Mouse (Mus musculus) neural tube, embryonic 15.5 days (tissue): ENCODE results near the gene Igfbp5. TPM values are rescaled to one million over a fixed set of nuclear protein-coding genes. Genes with fewer than 3 reads are reported as not detected.

Experiments used
- ATAC-seq: fragments of 200-750 bp; cut with Nextera tagmentation; 2 replicates; pipeline ENCODE4 v1.8.0; 2017; ENCODE audit warnings: mild to moderate bottlenecking, moderate TSS enrichment, moderate library complexity; ENCODE audit not compliant: low FRiP score
- H3K27ac ChIP-seq: fragments of 300-500 bp; sonication (generic); replicated peaks from 2 replicates; pipeline ENCODE4 v1.5.1; 2015; ENCODE audit warnings: mild to moderate bottlenecking, inconsistent platforms
- H3K27me3 ChIP-seq: fragments of 300-500 bp; sonication (generic); replicated peaks from 2 replicates; pipeline ENCODE4 v1.6.1; 2015; ENCODE audit warnings: inconsistent platforms
- H3K36me3 ChIP-seq: fragments of 300-500 bp; sonication (generic); 2 replicates; pipeline ENCODE4 v1.6.1; 2015; ENCODE audit warnings: inconsistent platforms
- H3K4me1 ChIP-seq: fragments of 300-500 bp; sonication (generic); 2 replicates; pipeline ENCODE4 v1.6.1; 2015; ENCODE audit warnings: inconsistent platforms
- H3K4me2 ChIP-seq: fragments of 300-500 bp; sonication (generic); 2 replicates; pipeline ENCODE4 v1.6.1; 2015; ENCODE audit warnings: inconsistent platforms, mild to moderate bottlenecking, moderate library complexity
- H3K4me3 ChIP-seq: fragments of 300-500 bp; sonication (generic); replicated peaks from 2 replicates; pipeline ENCODE4 v1.5.1; 2015; ENCODE audit warnings: mild to moderate bottlenecking, inconsistent platforms
- H3K9ac ChIP-seq: fragments of 300-500 bp; sonication (generic); replicated peaks from 2 replicates; pipeline ENCODE4 v1.6.1; 2015; ENCODE audit warnings: mild to moderate bottlenecking, inconsistent platforms
- H3K9me3 ChIP-seq: fragments of 300-500 bp; sonication (generic); replicated peaks from 2 replicates; pipeline ENCODE4 v1.6.1; 2016; ENCODE audit warnings: inconsistent platforms
- WGBS: fragments of 180-500 bp; shearing (Covaris S2); methylation state at CpG from one replicate; pipeline ENCODE4 v1.1.7; 2015; ENCODE audit warnings: mixed read lengths; 5-methylcytosine and 5-hydroxymethylcytosine counted together
- polyA plus RNA-seq: library from polyadenylated mRNA; unstranded; fragments of >200 nt; fragmentation: Nextera tagmentation; extraction: Ambion mirVana; gene quantifications from 2 replicates; pipeline ENCODE4 v1.2.1, GENCODE M21; 2015

Gene Igfbp5
- polyA plus RNA-seq, 1 experiment from 2014 or later: 102 TPM

DNA sequence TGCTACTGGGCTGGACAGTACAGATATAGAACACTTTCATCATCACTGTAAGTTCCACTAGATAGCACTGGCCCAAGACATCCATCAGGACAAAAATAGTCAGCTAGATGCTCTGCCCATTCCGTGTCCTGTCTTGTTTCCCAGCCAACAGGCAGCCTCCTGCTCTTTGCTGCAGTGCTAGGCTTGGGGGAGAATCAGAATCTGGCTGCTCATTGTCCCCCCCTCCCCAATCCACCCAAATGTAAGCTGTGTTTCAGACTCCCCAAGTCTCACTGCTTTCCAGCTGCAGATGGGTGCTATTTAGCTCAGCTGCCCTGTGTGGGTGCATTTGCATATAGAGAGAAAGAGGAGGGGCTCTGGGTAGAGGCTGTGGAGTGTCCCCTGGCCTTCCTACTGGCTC lies 7.3 kb downstream of the Igfbp5 start:
- WGBS: 26% methylated on average over 1 of the region's 1 CpGs
- Histone ChIP-seq H3K4me2 (no peak overlapping the region), H3K27ac (no peak overlapping the region), H3K9me3 (no peaks in the 10 kb centered on the region), H3K27me3 (no peaks in the 10 kb centered on the region), H3K9ac (no peak overlapping the region), H3K36me3 (no peaks in the 10 kb centered on the region), H3K4me3 (no peak overlapping the region), H3K4me1 (peaks cover 45% of the 10 kb centered on the region)
- no peak for ATAC-seq

DNA sequence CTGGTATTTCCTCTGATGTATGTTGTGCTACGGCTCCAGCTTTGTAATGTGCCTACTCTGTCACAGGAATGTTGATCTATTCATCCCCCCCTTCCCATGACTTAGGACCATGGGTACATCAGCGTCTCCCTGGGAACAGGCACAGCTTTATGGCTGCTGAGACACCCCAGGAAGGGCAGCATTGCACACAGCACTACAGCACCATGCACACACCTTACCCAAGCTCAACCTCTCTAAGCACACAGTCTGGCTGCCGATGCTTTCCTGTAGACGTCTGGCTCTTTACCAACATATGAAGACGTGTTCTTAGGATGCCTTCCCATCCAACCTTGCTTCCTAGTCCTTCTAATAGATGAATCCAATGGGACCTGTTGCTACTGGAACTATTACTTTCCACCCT lies 8.3 kb downstream of the Igfbp5 start:
- H3K9me3 ChIP-seq: no peaks in the 10 kb centered on the region
- H3K4me2 ChIP-seq: peak overlapping the region; percentile 31
- no peaks in the 10 kb centered on the region for H3K27me3 ChIP-seq
- H3K27ac ChIP-seq: peak overlapping the region; percentile 46; the same call in 1 of the 2 replicates
- 46% methylated on average over 5 of the region's 5 CpGs for WGBS
- H3K9ac ChIP-seq: no peak overlapping the region
- no peaks in the 10 kb centered on the region for H3K36me3 ChIP-seq
- no peak for ATAC-seq
- H3K4me3 ChIP-seq: no peak overlapping the region
- peaks cover 40% of the 10 kb centered on the region for H3K4me1 ChIP-seq

GRCm38 (mm10) chr1:72865900-72866299 lies 8.8 kb downstream of the Igfbp5 start:
- H3K9ac ChIP-seq: no peak overlapping the region
- no peak overlapping the region for H3K4me3 ChIP-seq
- ATAC-seq: peak; percentile 52
- peak overlapping the region; percentile 33; the same call in 1 of the 2 replicates for H3K27ac ChIP-seq
- no peaks in the 10 kb centered on the region for H3K27me3 ChIP-seq
- H3K4me2 ChIP-seq: peak overlapping the region; percentile 31
- H3K4me1 ChIP-seq: peaks cover 35% of the 10 kb centered on the region
- WGBS: 6% methylated on average over 6 of the region's 6 CpGs
- no peaks in the 10 kb centered on the region for H3K9me3 ChIP-seq
- no peaks in the 10 kb centered on the region for H3K36me3 ChIP-seq

DNA sequence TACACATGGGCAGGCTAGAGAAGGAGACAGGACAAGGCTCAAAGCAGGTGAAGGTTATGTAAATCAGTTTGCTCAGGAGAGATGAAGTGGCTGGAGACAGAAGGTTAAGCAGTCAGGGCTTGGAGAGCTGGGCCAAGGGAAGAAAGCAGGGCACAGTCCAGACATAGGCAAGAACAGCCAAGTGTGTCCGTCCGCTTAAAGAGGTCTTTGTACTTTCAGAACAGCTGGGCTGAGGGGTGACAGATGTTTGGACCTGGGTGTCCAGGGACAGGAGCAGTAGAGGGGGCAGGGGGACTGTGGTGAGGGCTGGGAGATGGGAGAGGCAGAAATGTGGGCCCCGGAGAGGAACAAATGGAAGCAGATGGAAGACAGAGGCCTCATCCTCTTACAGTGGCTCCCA lies 10.4 kb downstream of the Igfbp5 start:
- no peak overlapping the region for H3K4me3 ChIP-seq
- no peak for ATAC-seq
- WGBS: 75% methylated on average over 3 of the region's 3 CpGs
- 0 out of 2 replicates have a peak, but pooled peaks cover 4% of the 10 kb centered on the region for H3K36me3 ChIP-seq
- H3K27ac ChIP-seq: no peak overlapping the region
- H3K4me1 ChIP-seq: peaks cover 22% of the 10 kb centered on the region
- no peaks in the 10 kb centered on the region for H3K27me3 ChIP-seq
- H3K4me2 ChIP-seq: no peak overlapping the region
- H3K9me3 ChIP-seq: no peaks in the 10 kb centered on the region
- H3K9ac ChIP-seq: no peak overlapping the region

GRCm38 (mm10) chr1:72863692-72864091 lies 11.0 kb downstream of the Igfbp5 start:
- Histone ChIP-seq H3K4me2 (no peak overlapping the region), H3K36me3 (0 out of 2 replicates have a peak, but pooled peaks cover 4% of the 10 kb centered on the region), H3K9ac (no peak overlapping the region), H3K4me1 (peaks cover 23% of the 10 kb centered on the region), H3K9me3 (no peaks in the 10 kb centered on the region), H3K27me3 (no peaks in the 10 kb centered on the region), H3K27ac (no peak overlapping the region), H3K4me3 (no peak overlapping the region)
- WGBS: 87% methylated on average over 8 of the region's 8 CpGs
- no peak for ATAC-seq

GRCm38 (mm10) chr1:72862248-72862647 lies 12.4 kb downstream of the Igfbp5 start:
- 0 out of 2 replicates have a peak, but pooled peaks cover 4% of the 10 kb centered on the region for H3K36me3 ChIP-seq
- H3K27ac ChIP-seq: no peak overlapping the region
- H3K27me3 ChIP-seq: no peaks in the 10 kb centered on the region
- H3K9ac ChIP-seq: no peak overlapping the region
- no peak overlapping the region for H3K4me2 ChIP-seq
- H3K9me3 ChIP-seq: no peaks in the 10 kb centered on the region
- no peak for ATAC-seq
- H3K4me1 ChIP-seq: peaks cover 22% of the 10 kb centered on the region
- WGBS: 90% methylated on average over 21 of the region's 21 CpGs
- no peak overlapping the region for H3K4me3 ChIP-seq

GRCm38 (mm10) chr1:72861702-72862101 lies 13.0 kb downstream of the Igfbp5 start:
- Histone ChIP-seq H3K4me3 (no peak overlapping the region), H3K36me3 (0 out of 2 replicates have a peak, but pooled peaks cover 4% of the 10 kb centered on the region), H3K27me3 (no peaks in the 10 kb centered on the region), H3K4me2 (no peak overlapping the region), H3K9me3 (no peaks in the 10 kb centered on the region), H3K9ac (no peak overlapping the region), H3K4me1 (peaks cover 19% of the 10 kb centered on the region), H3K27ac (no peak overlapping the region)
- ATAC-seq: no peak
- 80% methylated on average over 2 of the region's 2 CpGs for WGBS

DNA sequence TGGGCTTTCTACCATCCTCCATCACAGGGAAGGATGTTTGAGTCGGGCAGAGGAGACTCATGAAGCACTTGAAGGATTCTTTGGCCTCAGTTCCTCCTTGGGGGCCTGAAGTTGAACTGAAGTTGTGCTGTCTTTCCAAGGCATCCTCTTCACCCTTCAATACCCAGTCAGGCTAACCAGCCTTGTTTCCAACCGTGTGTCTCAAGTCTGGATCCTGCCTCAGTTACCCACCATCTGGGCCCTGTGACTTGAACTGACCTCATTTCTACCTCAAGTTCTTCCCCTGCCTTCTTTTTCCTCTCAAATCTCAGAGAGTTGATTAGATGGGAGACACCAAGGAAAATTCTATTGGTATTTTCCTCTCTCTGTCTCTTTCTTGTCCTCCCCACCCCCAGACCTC lies 14.2 kb downstream of the Igfbp5 start:
- Histone ChIP-seq H3K9ac (no peak overlapping the region), H3K4me3 (no peak overlapping the region), H3K4me1 (peaks cover 10% of the 10 kb centered on the region; the same call in 1 of the 2 replicates), H3K4me2 (no peak overlapping the region), H3K27ac (no peak overlapping the region), H3K27me3 (no peaks in the 10 kb centered on the region), H3K9me3 (no peaks in the 10 kb centered on the region), H3K36me3 (0 out of 2 replicates have a peak, but pooled peaks cover 4% of the 10 kb centered on the region)
- ATAC-seq: no peak
- 91% methylated on average over 2 of the region's 2 CpGs for WGBS

GRCm38 (mm10) chr1:72859963-72860362 lies 14.7 kb downstream of the Igfbp5 start:
- H3K36me3 ChIP-seq: 0 out of 2 replicates have a peak, but pooled peaks cover 4% of the 10 kb centered on the region
- peaks cover 10% of the 10 kb centered on the region; the same call in 1 of the 2 replicates for H3K4me1 ChIP-seq
- no peaks in the 10 kb centered on the region for H3K9me3 ChIP-seq
- H3K27me3 ChIP-seq: no peaks in the 10 kb centered on the region
- 97% methylated on average over 9 of the region's 9 CpGs for WGBS
- no peak overlapping the region for H3K4me3 ChIP-seq
- no peak for ATAC-seq
- no peak overlapping the region for H3K27ac ChIP-seq
- H3K4me2 ChIP-seq: no peak overlapping the region
- H3K9ac ChIP-seq: no peak overlapping the region

GRCm38 (mm10) chr1:72858874-72859273 lies 15.8 kb downstream of the Igfbp5 start:
- Histone ChIP-seq H3K27me3 (no peaks in the 10 kb centered on the region), H3K36me3 (0 out of 2 replicates have a peak, but pooled peaks cover 4% of the 10 kb centered on the region), H3K9me3 (no peaks in the 10 kb centered on the region), H3K9ac (no peak overlapping the region), H3K4me3 (no peak overlapping the region), H3K4me1 (peaks cover 17% of the 10 kb centered on the region), H3K27ac (peak overlapping the region; percentile 9; the same call in 1 of the 2 replicates), H3K4me2 (no peak overlapping the region)
- 12% methylated on average over 5 of the region's 5 CpGs for WGBS
- ATAC-seq: peak; percentile 50; the same call in 1 of the 2 replicates

- Histone ChIP-seq H3K36me3 (0 out of 2 replicates have a peak, but pooled peaks cover 4% of the 10 kb centered on the region), H3K4me1 (peaks cover 17% of the 10 kb centered on the region), H3K27me3 (no peaks in the 10 kb centered on the region), H3K9me3 (no peaks in the 10 kb centered on the region), H3K27ac (0 out of 2 replicates have a peak overlapping the region, but pooled peaks have one; percentile 9), H3K9ac (no peak overlapping the region), H3K4me2 (no peak overlapping the region), H3K4me3 (no peak overlapping the region)
- 89% methylated on average over 9 of the region's 9 CpGs for WGBS
- ATAC-seq: no peak
Observed at GRCm38 (mm10) chr1:72858286-72858685, 16.4 kb downstream of the Igfbp5 start.

DNA sequence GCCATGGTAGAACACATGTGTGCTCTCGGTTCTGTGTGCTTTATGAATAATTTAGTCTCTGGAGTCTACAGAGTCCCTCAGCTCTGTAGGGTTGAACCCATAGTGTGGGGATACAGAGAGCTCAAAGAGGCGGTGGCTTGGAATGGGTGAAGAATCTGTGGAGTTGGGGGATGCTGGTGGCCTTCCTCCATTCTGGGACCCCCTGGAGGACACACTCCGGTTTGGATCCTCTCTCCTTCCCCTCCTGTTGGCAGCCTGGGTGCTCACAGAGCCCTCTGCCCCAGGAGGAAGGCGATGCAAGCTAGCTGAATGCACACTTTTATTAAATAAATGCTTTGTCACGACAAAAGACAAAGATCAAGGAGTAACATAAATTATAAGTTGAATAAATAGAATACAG lies 17.1 kb downstream of the Igfbp5 start:
- no peak overlapping the region for H3K4me2 ChIP-seq
- 62% methylated on average over 5 of the region's 5 CpGs for WGBS
- ATAC-seq: no peak
- H3K27ac ChIP-seq: no peak overlapping the region
- H3K27me3 ChIP-seq: no peaks in the 10 kb centered on the region
- no peak overlapping the region for H3K4me3 ChIP-seq
- peaks cover 17% of the 10 kb centered on the region for H3K4me1 ChIP-seq
- no peaks in the 10 kb centered on the region for H3K9me3 ChIP-seq
- no peak overlapping the region for H3K9ac ChIP-seq
- 0 out of 2 replicates have a peak, but pooled peaks cover 4% of the 10 kb centered on the region for H3K36me3 ChIP-seq
